Mouse (Mus musculus) C2C12 (cell line): ENCODE measurements around the gene Ccnd1.

ENCODE experiments used
- CEBPB ChIP-seq: IDR thresholded peaks from one replicate; pipeline ENCODE4 v1.6.1; 2011; ENCODE audit warnings: low read depth, mild to moderate bottlenecking, control low read depth, moderate library complexity
- CTCF ChIP-seq: IDR thresholded peaks from one replicate; pipeline ENCODE4 v1.5.1; 2011; ENCODE audit not compliant: control insufficient read depth, insufficient read depth, insufficient read length
- MAX ChIP-seq: IDR thresholded peaks from one replicate; pipeline ENCODE4 v1.6.1; 2011; ENCODE audit warnings: mild to moderate bottlenecking, control low read depth
- MYOD1 ChIP-seq: IDR thresholded peaks from one replicate; pipeline ENCODE4 v1.6.1; 2011; ENCODE audit warnings: low read depth; ENCODE audit not compliant: control insufficient read depth, insufficient read length
- USF1 ChIP-seq: IDR thresholded peaks from one replicate; pipeline ENCODE4 v1.6.1; 2011; ENCODE audit warnings: low read depth, mild to moderate bottlenecking, control low read depth, moderate library complexity

DNA sequence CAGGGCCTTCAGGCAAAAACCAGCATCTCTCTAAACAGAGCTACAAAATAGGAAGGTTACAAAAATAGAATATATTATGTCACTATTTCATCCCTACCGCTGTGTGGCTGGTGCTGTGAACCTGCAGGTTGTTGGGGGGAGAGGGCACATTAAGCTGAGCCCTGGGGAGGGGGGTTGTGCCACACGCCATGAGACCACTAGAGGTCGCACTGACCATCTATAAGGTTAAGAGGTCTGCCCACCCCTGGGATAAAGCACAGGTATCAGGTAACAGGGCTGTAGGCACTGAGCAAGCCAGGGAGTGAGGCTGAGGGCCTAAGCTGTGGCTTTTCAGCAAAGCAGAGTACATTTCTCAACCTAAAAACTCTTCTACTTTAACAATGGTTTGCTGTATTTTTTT lies 7.9 kb downstream of the Ccnd1 start:
- peak; percentile 25 for TF ChIP-seq CTCF
- TF ChIP-seq MYOD1 = no peak
- no peak for TF ChIP-seq MAX
- TF ChIP-seq CEBPB = no peak
- no peak for TF ChIP-seq USF1
